Comparison of ENCODE assay signal across 15 mouse cellular contexts in genomic region chr3:54541389-54541788, GRCm38 (mm10).
DNase-seq lines count a peak whose midpoint lies in the region; ATAC-seq lines count a peak whose summit lies in the region.
"Had no signal": no experiment of that assay in that cellular context is flagged by ENCODE, and none has a peak within 500 bp of the region (broad histone marks: within the 10 kb centered on the region; RNA-seq: fewer than 3 reads in every experiment).

No protein-coding gene starts in this region.

- no peak overlapping the region for H3K27ac ChIP-seq in hindbrain, embryonic 16.5 days (ENCODE audit: low read depth, low read length)
- H3K27ac ChIP-seq: heart, embryonic 13.5 days had no signal

- intact Hi-C loops in left cerebral cortex, postnatal 10 days (cut with DNase I), result no loop called here

- H3K4me3 ChIP-seq in hindbrain, embryonic 16.5 days (ENCODE audit: low read length), result no peak overlapping the region
- H3K4me3 ChIP-seq: heart, embryonic 13.5 days had no signal

- DNase-seq in gastrocnemius, adult 18-20 months (ENCODE audit: low spot score), result peak; percentile 51
- no peak for DNase-seq in gastrocnemius, postnatal 10 days
- peak; percentile 36 for DNase-seq in urinary bladder, postnatal 14 days (ENCODE audit: low spot score)
- DNase-seq in urinary bladder, postnatal 4 days (ENCODE audit: low spot score in 2 of 2), result no peak
- DNase-seq in gastrocnemius, postnatal 25 days, result peak; percentile 62
- DNase-seq in embryo, embryonic 10 days (ENCODE audit: low spot score), result no peak
- no peak for DNase-seq in left cerebral cortex, postnatal 10 days (ENCODE audit: extremely low spot score in 1 of 2, low spot score in 2 of 2)
- DNase-seq: cerebellum, adult 9-10 months; kidney, adult 9 months; kidney, postnatal 36 days; lung, postnatal 14 days; thymus, postnatal 14 days had no signal

- H3K36me3 ChIP-seq in hindbrain, embryonic 16.5 days (ENCODE audit: control insufficient read depth, insufficient read depth, low read length), result no peaks in the 10 kb centered on the region
- H3K36me3 ChIP-seq: heart, embryonic 13.5 days had no signal

- peaks cover 3% of the 10 kb centered on the region; the same call in 1 of the 2 replicates for H3K9me3 ChIP-seq in hindbrain, embryonic 16.5 days (ENCODE audit: control insufficient read depth, low read length)

- H3K4me2 ChIP-seq in hindbrain, embryonic 16.5 days (ENCODE audit: low read length), result no peak overlapping the region
- H3K4me2 ChIP-seq: heart, embryonic 13.5 days had no signal

- no peak overlapping the region for H3K9ac ChIP-seq in hindbrain, embryonic 16.5 days (ENCODE audit: low read depth, low read length)
- H3K9ac ChIP-seq: heart, embryonic 13.5 days had no signal

- no peaks in the 10 kb centered on the region for H3K27me3 ChIP-seq in hindbrain, embryonic 16.5 days (replicated peaks; ENCODE audit: control insufficient read depth, insufficient read depth, low read length)
- H3K27me3 ChIP-seq: heart, embryonic 13.5 days had no signal

- no peaks in the 10 kb centered on the region for H3K4me1 ChIP-seq in hindbrain, embryonic 16.5 days (ENCODE audit: control insufficient read depth, insufficient read depth, low read depth, low read length)
- H3K4me1 ChIP-seq: heart, embryonic 13.5 days had no signal

- WGBS in hindbrain, embryonic 16.5 days, result 85% methylated on average over 5 of the region's 5 CpGs

- ATAC-seq in hindbrain, embryonic 16.5 days, result no peak
- ATAC-seq: inflammation-experienced regulatory T-cells, adult 6 months had no signal

Comparison
In these comparisons a context has a peak if more than half of its experiments do, and no peak if none do; other contexts are left out.
1. DNase-seq: peak in gastrocnemius, adult 18-20 months (single experiment), urinary bladder, postnatal 14 days (single experiment) and gastrocnemius, postnatal 25 days (single experiment); none in gastrocnemius, postnatal 10 days (single experiment), urinary bladder, postnatal 4 days (0 of 2), embryo, embryonic 10 days (single experiment) and left cerebral cortex, postnatal 10 days (0 of 2).